Mouse (Mus musculus) hindbrain, embryonic 11.5 days (tissue): ENCODE data around the gene Tob1. TPM values are rescaled to one million over a fixed set of nuclear protein-coding genes. Genes with fewer than 3 reads are reported as not detected.

Source experiments
- ATAC-seq: fragments of 200-750 bp; cut with Nextera tagmentation; 2 replicates; pipeline ENCODE4 v1.8.0; 2017; ENCODE audit warnings: mild to moderate bottlenecking, moderate TSS enrichment, moderate library complexity; ENCODE audit not compliant: low FRiP score
- DNase-seq: peaks from one replicate; pipeline ENCODE4 v3.0.0-alpha.2; 2015; ENCODE audit warnings: low spot score
- H3K27ac ChIP-seq: fragments of 300-500 bp; sonication (generic); 2 replicates; pipeline ENCODE4 v1.5.1; 2014; ENCODE audit warnings: mild to moderate bottlenecking, low read depth, low read length
- H3K27me3 ChIP-seq: fragments of 300-500 bp; sonication (generic); 2 replicates; pipeline ENCODE4 v1.6.1; 2014; ENCODE audit warnings: mild to moderate bottlenecking, low read length, moderate library complexity, mixed read lengths; ENCODE audit not compliant: control insufficient read depth, insufficient read depth
- H3K36me3 ChIP-seq: fragments of 300-500 bp; sonication (generic); 2 replicates; pipeline ENCODE4 v1.6.1; 2014; ENCODE audit warnings: mild to moderate bottlenecking, low read length, moderate library complexity, mixed read lengths; ENCODE audit not compliant: control insufficient read depth, insufficient read depth
- H3K4me1 ChIP-seq: fragments of 300-500 bp; sonication (generic); replicated peaks from 2 replicates; pipeline ENCODE4 v1.6.1; 2014; ENCODE audit warnings: low read length, mixed read lengths; ENCODE audit not compliant: control insufficient read depth, insufficient read depth
- H3K4me2 ChIP-seq: fragments of 300-500 bp; sonication (generic); replicated peaks from 2 replicates; pipeline ENCODE4 v1.6.1; 2014; ENCODE audit warnings: mild to moderate bottlenecking, low read depth, low read length
- H3K4me3 ChIP-seq: fragments of 300-500 bp; sonication (generic); 2 replicates; pipeline ENCODE4 v1.5.1; 2014; ENCODE audit warnings: low read depth, low read length
- H3K9ac ChIP-seq: fragments of 300-500 bp; sonication (generic); 2 replicates; pipeline ENCODE4 v1.6.1; 2014; ENCODE audit warnings: low read depth, low read length
- H3K9me3 ChIP-seq: fragments of 300-500 bp; sonication (generic); 2 replicates; pipeline ENCODE4 v1.6.1; 2016; ENCODE audit warnings: low read length; ENCODE audit not compliant: control insufficient read depth
- WGBS: fragments of 180-500 bp; shearing (Covaris S2); extraction: QIAGEN DNeasy Blood & Tissue Kit; methylation state at CpG from one replicate; pipeline ENCODE4 v1.1.7; 2014; 5-methylcytosine and 5-hydroxymethylcytosine counted together
- polyA plus RNA-seq: library from polyadenylated mRNA; unstranded; fragments of >200 nt; fragmentation: Nextera tagmentation; extraction: Ambion mirVana; gene quantifications from 2 replicates; pipeline ENCODE4 v1.2.1, GENCODE M21; 2014

Gene Tob1
- polyA plus RNA-seq, 1 experiment from 2014 or later: 38.9 TPM

DNA sequence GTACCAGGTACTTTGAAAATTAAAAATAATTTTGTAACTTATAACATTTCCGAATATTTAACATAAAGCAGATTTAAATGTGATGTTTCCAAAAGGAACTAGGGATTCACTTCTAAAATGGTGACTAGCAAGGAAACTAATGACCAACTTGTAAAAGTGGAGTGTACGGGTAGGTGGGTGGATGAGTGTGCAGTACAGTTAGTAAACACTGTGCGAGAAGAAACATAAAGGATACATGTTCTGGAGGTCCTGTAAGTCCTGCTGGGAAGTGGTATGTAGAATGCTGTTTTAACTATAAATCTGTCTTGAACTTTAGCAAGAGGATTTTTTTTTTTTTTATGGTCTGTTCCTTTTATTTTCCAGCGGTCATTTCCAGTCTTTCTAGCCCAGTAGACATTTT is 1.7 kb downstream of the Tob1 start:
- DNase-seq (no peak), ATAC-seq (no peak)
- peak overlapping the region; percentile 67 for H3K4me2 ChIP-seq
- WGBS: 80% methylated on average over 4 of the region's 4 CpGs
- no peak overlapping the region for H3K27ac ChIP-seq
- H3K9ac ChIP-seq: no peak overlapping the region
- H3K27me3 ChIP-seq: no peaks in the 10 kb centered on the region
- H3K36me3 ChIP-seq: peaks cover 6% of the 10 kb centered on the region; the same call in 1 of the 2 replicates
- H3K9me3 ChIP-seq: no peaks in the 10 kb centered on the region
- H3K4me3 ChIP-seq: peak overlapping the region; percentile 96
- peaks cover 4% of the 10 kb centered on the region for H3K4me1 ChIP-seq

DNA sequence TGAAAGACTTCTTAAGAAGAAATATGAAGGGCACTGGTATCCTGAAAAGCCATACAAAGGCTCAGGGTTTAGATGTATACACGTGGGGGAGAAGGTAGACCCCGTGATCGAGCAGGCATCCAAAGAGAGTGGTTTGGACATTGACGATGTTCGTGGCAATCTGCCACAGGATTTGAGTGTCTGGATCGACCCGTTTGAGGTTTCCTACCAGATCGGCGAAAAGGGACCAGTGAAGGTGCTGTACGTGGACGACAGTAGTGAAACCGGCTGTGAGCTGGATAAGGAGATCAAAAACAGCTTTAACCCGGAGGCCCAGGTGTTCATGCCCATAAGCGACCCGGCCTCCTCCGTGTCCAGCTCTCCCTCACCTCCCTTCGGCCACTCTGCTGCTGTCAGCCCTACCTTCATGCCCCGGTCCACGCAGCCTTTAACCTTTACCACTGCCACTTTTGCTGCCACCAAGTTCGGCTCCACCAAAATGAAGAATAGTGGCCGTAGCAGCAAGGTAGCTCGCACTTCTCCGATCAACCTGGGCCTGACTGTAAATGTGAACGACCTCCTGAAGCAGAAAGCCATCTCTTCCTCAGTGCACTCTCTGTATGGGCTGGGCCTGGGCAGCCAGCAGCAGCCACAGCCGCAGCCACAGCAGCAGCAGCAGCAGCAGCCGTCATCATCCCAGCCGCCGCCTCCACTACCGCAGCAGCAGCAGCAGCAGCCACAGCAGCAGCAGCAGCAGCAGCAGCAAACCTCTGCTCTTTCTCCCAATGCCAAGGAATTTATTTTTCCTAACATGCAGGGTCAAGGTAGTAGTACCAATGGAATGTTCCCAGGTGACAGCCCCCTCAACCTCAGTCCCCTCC is 2.7 kb downstream of the Tob1 start:
- ATAC-seq (no peak), DNase-seq (no peak)
- Histone ChIP-seq H3K27ac (no peak overlapping the region), H3K4me2 (peak overlapping the region; percentile 3; the same call in 1 of the 2 replicates), H3K4me3 (no peak overlapping the region; the same call in 1 of the 2 replicates), H3K27me3 (no peaks in the 10 kb centered on the region), H3K9me3 (no peaks in the 10 kb centered on the region), H3K4me1 (peaks cover 4% of the 10 kb centered on the region), H3K36me3 (peaks cover 6% of the 10 kb centered on the region; the same call in 1 of the 2 replicates), H3K9ac (no peak overlapping the region)
- 89% methylated on average over 29 of the region's 29 CpGs for WGBS

DNA sequence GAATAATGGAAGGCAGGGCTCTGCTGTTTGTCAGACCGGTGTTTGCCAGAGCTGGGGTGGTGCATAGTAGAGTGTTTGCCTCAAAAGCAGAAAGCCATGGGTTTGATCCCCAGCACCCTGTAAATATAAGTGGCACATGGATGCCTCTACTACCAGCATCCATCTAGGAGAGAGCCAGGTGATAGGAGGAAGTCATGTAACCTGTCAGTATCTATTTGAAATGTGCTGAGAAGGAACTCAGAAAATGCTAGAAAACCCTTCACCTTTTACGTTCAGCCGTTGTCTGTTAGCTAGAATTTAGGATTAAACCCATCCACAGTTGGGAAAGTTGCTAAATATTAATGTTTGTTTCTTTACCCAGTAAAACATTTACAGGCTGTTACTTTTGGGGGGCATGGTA is 4.3 kb downstream of the Tob1 start:
- ATAC-seq (no peak), DNase-seq (no peak)
- peaks cover 6% of the 10 kb centered on the region; the same call in 1 of the 2 replicates for H3K36me3 ChIP-seq
- no peaks in the 10 kb centered on the region for H3K9me3 ChIP-seq
- no peak overlapping the region for H3K4me3 ChIP-seq
- WGBS: 85% methylated on average over 3 of the region's 3 CpGs
- H3K4me1 ChIP-seq: peaks cover 4% of the 10 kb centered on the region; the same call in 1 of the 2 replicates
- H3K4me2 ChIP-seq: no peak overlapping the region
- H3K9ac ChIP-seq: no peak overlapping the region
- no peaks in the 10 kb centered on the region for H3K27me3 ChIP-seq
- no peak overlapping the region for H3K27ac ChIP-seq

- H3K9ac ChIP-seq: no peak overlapping the region
- DNase-seq (no peak), ATAC-seq (no peak)
- H3K27ac ChIP-seq: no peak overlapping the region
- peaks cover 6% of the 10 kb centered on the region; the same call in 1 of the 2 replicates for H3K36me3 ChIP-seq
- H3K4me3 ChIP-seq: no peak overlapping the region
- H3K9me3 ChIP-seq: no peaks in the 10 kb centered on the region
- WGBS: 38% methylated on average over 2 of the region's 2 CpGs
- no peaks in the 10 kb centered on the region for H3K27me3 ChIP-seq
- no peak overlapping the region for H3K4me2 ChIP-seq
- peaks cover 4% of the 10 kb centered on the region; the same call in 1 of the 2 replicates for H3K4me1 ChIP-seq
Observed at GRCm38 (mm10) chr11:94216247-94216646, 5.0 kb downstream of the Tob1 start.

DNA sequence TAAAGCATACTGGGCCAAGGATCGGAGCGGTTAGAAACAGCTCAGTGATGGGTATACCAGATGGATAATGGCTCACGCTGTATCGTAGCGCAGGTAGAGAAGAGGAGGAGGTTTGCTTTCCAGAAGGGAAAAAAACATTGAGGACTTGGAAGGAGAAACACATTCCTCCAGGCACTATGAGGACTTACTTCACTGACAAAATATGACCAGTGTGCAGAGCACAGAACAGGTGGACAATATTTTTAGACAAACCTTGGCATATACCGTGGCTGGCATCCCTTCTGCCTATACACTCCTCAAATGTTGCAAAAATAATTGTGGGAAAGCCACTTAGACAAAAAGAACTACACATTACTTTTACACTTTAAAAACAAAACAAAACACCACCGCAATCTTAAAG is 10.0 kb downstream of the Tob1 start:
- Histone ChIP-seq H3K27me3 (no peaks in the 10 kb centered on the region), H3K9ac (no peak overlapping the region), H3K27ac (no peak overlapping the region), H3K9me3 (no peaks in the 10 kb centered on the region), H3K4me1 (no peaks in the 10 kb centered on the region), H3K4me3 (no peak overlapping the region), H3K36me3 (no peaks in the 10 kb centered on the region), H3K4me2 (no peak overlapping the region)
- ATAC-seq (no peak), DNase-seq (no peak)
- whole genome bisulfite sequencing: 94% methylated on average over 7 of the region's 7 CpGs

GRCm38 (mm10) chr11:94223531-94223930 is 12.3 kb downstream of the Tob1 start:
- Histone ChIP-seq H3K4me3 (no peak overlapping the region), H3K27ac (no peak overlapping the region), H3K4me1 (0 out of 2 replicates have a peak, but pooled peaks cover 3% of the 10 kb centered on the region), H3K4me2 (no peak overlapping the region), H3K36me3 (no peaks in the 10 kb centered on the region), H3K27me3 (no peaks in the 10 kb centered on the region), H3K9ac (no peak overlapping the region), H3K9me3 (no peaks in the 10 kb centered on the region)
- DNase-seq (no peak), ATAC-seq (no peak)
- 90% methylated on average over 9 of the region's 9 CpGs for WGBS

- Histone ChIP-seq H3K27me3 (no peaks in the 10 kb centered on the region), H3K36me3 (no peaks in the 10 kb centered on the region), H3K27ac (no peak overlapping the region), H3K4me1 (0 out of 2 replicates have a peak, but pooled peaks cover 3% of the 10 kb centered on the region), H3K4me2 (no peak overlapping the region), H3K9me3 (no peaks in the 10 kb centered on the region), H3K4me3 (no peak overlapping the region), H3K9ac (no peak overlapping the region)
- 41% methylated on average over 7 of the region's 7 CpGs for WGBS
- ATAC-seq (no peak), DNase-seq (peak; percentile 47)
Observed at GRCm38 (mm10) chr11:94225985-94226384, 14.7 kb downstream of the Tob1 start.

GRCm38 (mm10) chr11:94228416-94228815 is 17.2 kb downstream of the Tob1 start:
- DNase-seq (no peak), ATAC-seq (no peak)
- Histone ChIP-seq H3K27me3 (no peaks in the 10 kb centered on the region), H3K27ac (no peak overlapping the region), H3K9me3 (no peaks in the 10 kb centered on the region), H3K4me3 (no peak overlapping the region), H3K4me2 (no peak overlapping the region), H3K9ac (peak overlapping the region; percentile 16; the same call in 1 of the 2 replicates), H3K4me1 (peaks cover 3% of the 10 kb centered on the region; the same call in 1 of the 2 replicates), H3K36me3 (no peaks in the 10 kb centered on the region)
- 34% methylated on average over 9 of the region's 9 CpGs for WGBS
